Comparison of ENCODE assay signal across 8 mouse cellular contexts in the genomic region with DNA sequence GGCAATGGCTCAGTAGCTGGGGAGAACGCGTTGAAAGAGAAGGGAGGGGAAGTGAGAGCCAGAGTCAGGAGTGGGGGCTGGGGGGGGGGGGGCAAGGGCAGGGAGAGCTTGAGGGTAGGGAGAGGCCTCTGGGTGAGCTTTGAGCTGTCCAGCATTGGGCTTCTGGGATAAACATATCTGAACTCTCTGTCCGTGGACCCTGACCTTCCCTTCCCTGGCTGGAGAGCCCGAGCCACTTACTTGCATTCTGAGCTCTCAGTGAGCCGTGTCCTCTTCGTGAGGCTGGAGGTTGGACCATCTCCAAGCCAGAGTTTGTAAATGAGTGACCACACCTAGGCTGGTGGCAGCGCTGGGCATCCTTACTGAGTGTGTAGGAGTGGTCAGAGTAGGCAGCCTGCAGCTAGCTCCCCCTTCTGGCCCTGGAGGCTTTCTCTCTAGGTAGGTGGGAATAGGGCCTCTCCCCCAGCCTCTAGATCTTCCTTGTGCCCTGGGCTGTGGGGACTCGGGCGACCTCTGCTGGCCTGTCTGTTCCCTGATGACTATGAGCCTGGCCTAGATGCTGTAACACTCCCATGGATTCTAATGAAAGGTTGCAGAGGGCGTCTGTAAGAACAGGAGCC. TPM values are rescaled to one million over a fixed set of nuclear protein-coding genes. Genes with fewer than 3 reads are reported as not detected.
DNase-seq lines count a peak whose midpoint lies in the region; ATAC-seq and TF ChIP-seq lines count a peak whose summit lies in the region.

No protein-coding gene starts in this region.

- no peak overlapping the region for H3K27ac ChIP-seq in ES-Bruce4 (ENCODE audit: insufficient read depth, low read length)
- no peak overlapping the region for H3K27ac ChIP-seq in bone marrow, adult 2 months (ENCODE audit: control insufficient read depth, insufficient read depth, low read depth, low read length, poor library complexity)
- H3K27ac ChIP-seq in embryonic facial prominence, embryonic 15.5 days (replicated peaks), result no peak overlapping the region
- H3K27ac ChIP-seq in heart, embryonic 16.5 days (ENCODE audit: low read length), result no peak overlapping the region
- H3K27ac ChIP-seq in liver, embryonic 15.5 days (replicated peaks), result peak overlapping the region; percentile 61; the same call in 1 of the 2 replicates
- no peak overlapping the region for H3K27ac ChIP-seq in neural tube, embryonic 13.5 days (replicated peaks)
- H3K27ac ChIP-seq in thymus, adult 2 months (ENCODE audit: control insufficient read depth, insufficient read depth, low read length), result peak overlapping the region; percentile 15; the same call in 1 of the 2 replicates

- no peaks in the 10 kb centered on the region for H3K27me3 ChIP-seq in ES-Bruce4 (ENCODE audit: control insufficient read depth, insufficient read depth, low read length, poor library complexity, severe bottlenecking)
- H3K27me3 ChIP-seq in embryonic facial prominence, embryonic 15.5 days, result no peaks in the 10 kb centered on the region
- H3K27me3 ChIP-seq in heart, embryonic 16.5 days (ENCODE audit: control insufficient read depth, insufficient read depth, low read length), result no peaks in the 10 kb centered on the region; the same call in 1 of the 2 replicates
- no peaks in the 10 kb centered on the region for H3K27me3 ChIP-seq in liver, embryonic 15.5 days
- H3K27me3 ChIP-seq in neural tube, embryonic 13.5 days, result no peaks in the 10 kb centered on the region
- H3K27me3 ChIP-seq in thymus, adult 2 months (ENCODE audit: control insufficient read depth, insufficient read depth, low read length), result no peaks in the 10 kb centered on the region

- no peak overlapping the region for H3K9ac ChIP-seq in ES-Bruce4 (ENCODE audit: low read depth, poor library complexity, severe bottlenecking)
- H3K9ac ChIP-seq in embryonic facial prominence, embryonic 15.5 days, result no peak overlapping the region
- H3K9ac ChIP-seq in heart, embryonic 16.5 days (ENCODE audit: low read length), result no peak overlapping the region
- H3K9ac ChIP-seq in liver, embryonic 15.5 days, result no peak overlapping the region
- H3K9ac ChIP-seq in neural tube, embryonic 13.5 days, result no peak overlapping the region

- H3K4me3 ChIP-seq in ES-Bruce4 (ENCODE audit: low read depth, low read length), result no peak overlapping the region
- H3K4me3 ChIP-seq in bone marrow, adult 2 months (replicated peaks; ENCODE audit: control insufficient read depth, low read depth, low read length), result no peak overlapping the region
- no peak overlapping the region for H3K4me3 ChIP-seq in embryonic facial prominence, embryonic 15.5 days (replicated peaks)
- H3K4me3 ChIP-seq in heart, embryonic 16.5 days (ENCODE audit: low read length), result no peak overlapping the region
- no peak overlapping the region for H3K4me3 ChIP-seq in liver, embryonic 15.5 days (replicated peaks)
- H3K4me3 ChIP-seq in neural tube, embryonic 13.5 days, result no peak overlapping the region
- H3K4me3 ChIP-seq in thymus, adult 2 months (ENCODE audit: control insufficient read depth, insufficient read depth, low read length), result peak overlapping the region; percentile 13

- ATAC-seq in embryonic facial prominence, embryonic 15.5 days (ENCODE audit: insufficient number of reproducible peaks, low FRiP score, low TSS enrichment, low read depth), result peak; percentile 63; the same call in 1 of the 2 replicates
- ATAC-seq in heart, embryonic 16.5 days (replicated peaks; ENCODE audit: extremely low read depth, insufficient read depth, low FRiP score), result peak; percentile 79
- peak; percentile 89 for ATAC-seq in liver, embryonic 15.5 days (ENCODE audit: insufficient read depth)
- ATAC-seq in neural tube, embryonic 13.5 days (ENCODE audit: low read depth), result peak; percentile 78; the same call in 1 of the 2 replicates

- 34% methylated on average over 10 of the region's 10 CpGs for WGBS in bone marrow, adult 2 months
- 35% methylated on average over 10 of the region's 10 CpGs for WGBS in embryonic facial prominence, embryonic 15.5 days
- 27% methylated on average over 10 of the region's 10 CpGs for WGBS in heart, embryonic 16.5 days
- WGBS in liver, embryonic 15.5 days (ENCODE audit: insufficient replicate concordance), result 30% methylated on average over 10 of the region's 10 CpGs
- WGBS in neural tube, embryonic 13.5 days, result 35% methylated on average over 10 of the region's 10 CpGs
- WGBS in thymus, adult 2 months, result 49% methylated on average over 10 of the region's 10 CpGs

- H3K9me3 ChIP-seq in ES-Bruce4 (replicated peaks; ENCODE audit: control insufficient read depth, insufficient read depth, low read length, poor library complexity, severe bottlenecking), result no peaks in the 10 kb centered on the region
- H3K9me3 ChIP-seq in embryonic facial prominence, embryonic 15.5 days (replicated peaks), result no peaks in the 10 kb centered on the region
- no peaks in the 10 kb centered on the region for H3K9me3 ChIP-seq in heart, embryonic 16.5 days (replicated peaks; ENCODE audit: control insufficient read depth, low read length)
- H3K9me3 ChIP-seq in liver, embryonic 15.5 days (replicated peaks), result no peaks in the 10 kb centered on the region
- no peaks in the 10 kb centered on the region for H3K9me3 ChIP-seq in neural tube, embryonic 13.5 days

- H3K4me2 ChIP-seq in embryonic facial prominence, embryonic 15.5 days (replicated peaks), result no peak overlapping the region
- no peak overlapping the region for H3K4me2 ChIP-seq in heart, embryonic 16.5 days (ENCODE audit: low read depth, low read length)
- 0 out of 2 replicates have a peak overlapping the region, but pooled peaks have one; percentile 20 for H3K4me2 ChIP-seq in liver, embryonic 15.5 days
- H3K4me2 ChIP-seq in neural tube, embryonic 13.5 days, result no peak overlapping the region

- DNase-seq in kidney, postnatal 14 days, result peak; percentile 95
- peak; percentile 91 for DNase-seq in thymus, adult 2 months

- TF ChIP-seq EP300 in ES-Bruce4 (IDR thresholded peaks at IDR 0.05; ENCODE audit: insufficient read depth, low read depth, low read length), result no peak

- peak; percentile 96 for TF ChIP-seq CTCF in ES-Bruce4 (IDR thresholded peaks at IDR 0.05; ENCODE audit: low read depth, low read length)
- TF ChIP-seq CTCF in bone marrow, adult 2 months (IDR thresholded peaks at IDR 0.05; ENCODE audit: control insufficient read depth, insufficient read depth, low read length), result peak; percentile 76
- TF ChIP-seq CTCF in thymus, adult 2 months (IDR thresholded peaks at IDR 0.05; ENCODE audit: borderline replicate concordance, control insufficient read depth, extremely low read depth, insufficient read depth, low read length, poor library complexity), result peak; percentile 81

- H3K36me3 ChIP-seq in ES-Bruce4 (ENCODE audit: control insufficient read depth, insufficient read depth, low read length, poor library complexity, severe bottlenecking), result no peaks in the 10 kb centered on the region
- H3K36me3 ChIP-seq in embryonic facial prominence, embryonic 15.5 days, result no peaks in the 10 kb centered on the region
- no peaks in the 10 kb centered on the region for H3K36me3 ChIP-seq in heart, embryonic 16.5 days (ENCODE audit: control insufficient read depth, insufficient read depth)
- H3K36me3 ChIP-seq in liver, embryonic 15.5 days (replicated peaks), result no peaks in the 10 kb centered on the region
- H3K36me3 ChIP-seq in neural tube, embryonic 13.5 days, result no peaks in the 10 kb centered on the region
- H3K36me3 ChIP-seq in thymus, adult 2 months (ENCODE audit: control insufficient read depth, insufficient read depth, low read length), result no peaks in the 10 kb centered on the region

- no peaks in the 10 kb centered on the region for H3K4me1 ChIP-seq in ES-Bruce4 (ENCODE audit: control insufficient read depth, insufficient read depth, low read length)
- H3K4me1 ChIP-seq in bone marrow, adult 2 months (ENCODE audit: control insufficient read depth, insufficient read depth, low read length), result no peaks in the 10 kb centered on the region; the same call in 1 of the 2 replicates
- no peaks in the 10 kb centered on the region for H3K4me1 ChIP-seq in embryonic facial prominence, embryonic 15.5 days
- no peaks in the 10 kb centered on the region for H3K4me1 ChIP-seq in heart, embryonic 16.5 days (ENCODE audit: control insufficient read depth, insufficient read depth, low read length)
- no peaks in the 10 kb centered on the region; the same call in 1 of the 2 replicates for H3K4me1 ChIP-seq in liver, embryonic 15.5 days (replicated peaks)
- no peaks in the 10 kb centered on the region for H3K4me1 ChIP-seq in neural tube, embryonic 13.5 days (replicated peaks)
- peaks cover 60% of the 10 kb centered on the region for H3K4me1 ChIP-seq in thymus, adult 2 months (replicated peaks; ENCODE audit: control insufficient read depth, insufficient read depth, low read length)

- no peak for TF ChIP-seq POLR2A in ES-Bruce4 (IDR thresholded peaks at IDR 0.05; ENCODE audit: insufficient read depth, low read length)
- no peak for TF ChIP-seq POLR2A in bone marrow, adult 2 months (IDR thresholded peaks at IDR 0.05; ENCODE audit: borderline replicate concordance, control insufficient read depth, low read depth, low read length)
- no peak for TF ChIP-seq POLR2A in thymus, adult 2 months (IDR thresholded peaks at IDR 0.05; ENCODE audit: control insufficient read depth, extremely low read depth, insufficient read depth, low read length, poor library complexity)

RNA-seq across cellular contexts. Expression of gene Slc6a19, which starts 12.3 kb away (rescaled TPM):
- 0.16 and 1.3 TPM in 2 replicates for polyA plus RNA-seq in ES-Bruce4 (2011; ENCODE audit: insufficient read depth, insufficient read length, low read depth, missing spikeins)
- polyA plus RNA-seq in bone marrow, adult 2 months (2011; ENCODE audit: insufficient read depth, insufficient read length, low replicate concordance, missing spikeins), result not detected in 2 replicates
- 0.25 and 0.62 TPM in 2 replicates for polyA plus RNA-seq in embryonic facial prominence, embryonic 15.5 days (2015; fragmentation: Nextera tagmentation; extraction: Ambion mirVana)
- 0.50 TPM in 1 of 2 replicates, not detected in the other for polyA plus RNA-seq in heart, embryonic 16.5 days (2015; fragmentation: Nextera tagmentation; extraction: Ambion mirVana)
- 0.83 and 1.0 TPM in 2 replicates for polyA plus RNA-seq in liver, embryonic 15.5 days (2015; fragmentation: Nextera tagmentation; extraction: Ambion mirVana)
- 0.56 and 0.72 TPM in 2 replicates for polyA plus RNA-seq in neural tube, embryonic 13.5 days (2015; fragmentation: Nextera tagmentation; extraction: Ambion mirVana)
- polyA plus RNA-seq in thymus, adult 2 months (2012; rRNA removed), result 18.6 and 40.6 TPM in 2 replicates

RNA-seq across cellular contexts. Expression of gene Slc6a18, which starts 14.5 kb away (rescaled TPM):
- not detected in 2 replicates for polyA plus RNA-seq in ES-Bruce4 (2011; ENCODE audit: insufficient read depth, insufficient read length, low read depth, missing spikeins)
- polyA plus RNA-seq in bone marrow, adult 2 months (2011; ENCODE audit: insufficient read depth, insufficient read length, low replicate concordance, missing spikeins), result 0.75 TPM in 1 of 2 replicates, not detected in the other
- polyA plus RNA-seq in embryonic facial prominence, embryonic 15.5 days (2015; fragmentation: Nextera tagmentation; extraction: Ambion mirVana), result not detected in 2 replicates
- polyA plus RNA-seq in heart, embryonic 16.5 days (2015; fragmentation: Nextera tagmentation; extraction: Ambion mirVana), result not detected in 2 replicates
- not detected in 2 replicates for polyA plus RNA-seq in liver, embryonic 15.5 days (2015; fragmentation: Nextera tagmentation; extraction: Ambion mirVana)
- not detected in 2 replicates for polyA plus RNA-seq in neural tube, embryonic 13.5 days (2015; fragmentation: Nextera tagmentation; extraction: Ambion mirVana)
- polyA plus RNA-seq in thymus, adult 2 months (2012; rRNA removed), result 0.15 and 0.26 TPM in 2 replicates

RNA-seq across cellular contexts. Expression of gene Slc12a7, which starts 40.5 kb away (rescaled TPM):
- 86.4 and 94.5 TPM in 2 replicates for polyA plus RNA-seq in ES-Bruce4 (2011; ENCODE audit: insufficient read depth, insufficient read length, low read depth, missing spikeins)
- polyA plus RNA-seq in bone marrow, adult 2 months (2011; ENCODE audit: insufficient read depth, insufficient read length, low replicate concordance, missing spikeins), result 7.3 and 15.4 TPM in 2 replicates
- polyA plus RNA-seq in embryonic facial prominence, embryonic 15.5 days (2015; fragmentation: Nextera tagmentation; extraction: Ambion mirVana), result 14.4 and 18.4 TPM in 2 replicates
- polyA plus RNA-seq in heart, embryonic 16.5 days (2015; fragmentation: Nextera tagmentation; extraction: Ambion mirVana), result 42.1 and 46.9 TPM in 2 replicates
- 9.2 and 11.2 TPM in 2 replicates for polyA plus RNA-seq in liver, embryonic 15.5 days (2015; fragmentation: Nextera tagmentation; extraction: Ambion mirVana)
- 13.4 and 13.6 TPM in 2 replicates for polyA plus RNA-seq in neural tube, embryonic 13.5 days (2015; fragmentation: Nextera tagmentation; extraction: Ambion mirVana)
- polyA plus RNA-seq in thymus, adult 2 months (2012; rRNA removed), result 144 and 156 TPM in 2 replicates

Comparison
In these comparisons a context has a peak if more than half of its experiments do, and no peak if none do; other contexts are left out.
1. H3K27ac ChIP-seq: peak in liver, embryonic 15.5 days (single experiment) and thymus, adult 2 months (single experiment); none in ES-Bruce4 (single experiment), bone marrow, adult 2 months (single experiment), embryonic facial prominence, embryonic 15.5 days (single experiment), heart, embryonic 16.5 days (single experiment) and neural tube, embryonic 13.5 days (single experiment).
2. Peak in every context shown above with its lines, with median percentiles within 50 percentile points of each other: CTCF ChIP-seq and ATAC-seq.